Mouse (Mus musculus) brain, embryonic 14.5 days (tissue): ENCODE data around the gene Slc30a9. TPM values are rescaled to one million over a fixed set of nuclear protein-coding genes. Genes with fewer than 3 reads are reported as not detected.

Experiments
- DNase-seq: peaks from one replicate; pipeline ENCODE4 v3.0.0-alpha.2; 2011; ENCODE audit warnings: low read depth
- CTCF ChIP-seq: fragments of 200-500 bp; IDR thresholded peaks from 2 replicates; pipeline ENCODE4 v1.5.1; 2012; ENCODE audit warnings: inconsistent platforms, mild to moderate bottlenecking, moderate library complexity, borderline replicate concordance; ENCODE audit not compliant: insufficient read depth, insufficient read length; ENCODE audit errors: extremely low read depth
- POLR2A ChIP-seq: fragments of 200-500 bp; IDR thresholded peaks from 2 replicates; pipeline ENCODE4 v1.6.1; 2012; ENCODE audit warnings: mild to moderate bottlenecking, inconsistent platforms, borderline replicate concordance; ENCODE audit not compliant: poor library complexity, insufficient read depth, insufficient read length, severe bottlenecking; ENCODE audit errors: extremely low read depth
- polyA plus RNA-seq: library from polyadenylated mRNA; depleted of rRNA; stranded (reverse); fragments of >200 nt; gene quantifications from 2 replicates; pipeline ENCODE4 v1.2.3, GENCODE M21; 2012

The Slc30a9 gene
- polyA plus RNA-seq, 1 experiment, result 70.6 TPM

GRCm38 (mm10) chr5:67340811-67341210 is 34.1 kb downstream of the Slc30a9 start:
- TF ChIP-seq POLR2A (no peak), CTCF (no peak)
- no peak for DNase-seq

GRCm38 (mm10) chr5:67347060-67347459 is 40.3 kb downstream of the Slc30a9 start:
- no peak for DNase-seq
- no peak for TF ChIP-seq CTCF
- no peak for TF ChIP-seq POLR2A

- peak; percentile 13 for DNase-seq
- TF ChIP-seq POLR2A (no peak), CTCF (no peak)
Observed at GRCm38 (mm10) chr5:67348949-67349348, 42.2 kb downstream of the Slc30a9 start.

- TF ChIP-seq CTCF (no peak), POLR2A (no peak)
- DNase-seq, result no peak
Observed at GRCm38 (mm10) chr5:67362316-67362715, 55.6 kb downstream of the Slc30a9 start.

GRCm38 (mm10) chr5:67362931-67363330 is 56.2 kb downstream of the Slc30a9 start:
- no peak for TF ChIP-seq POLR2A
- no peak for TF ChIP-seq CTCF

GRCm38 (mm10) chr5:67377044-67377621 is 70.4 kb downstream of the Slc30a9 start:
- no peak for TF ChIP-seq CTCF
- TF ChIP-seq POLR2A, result no peak
- DNase-seq, result no peak

More at GRCm38 (mm10) chr5:67362931-67363330, 56.2 kb downstream of the Slc30a9 start:
- DNase-seq, result no peak

GRCm38 (mm10) chr5:67381690-67382089 is 74.9 kb downstream of the Slc30a9 start:
- TF ChIP-seq CTCF (no peak), POLR2A (no peak)
- peak; percentile 52 for DNase-seq

- DNase-seq, result no peak
- no peak for TF ChIP-seq CTCF
- no peak for TF ChIP-seq POLR2A
Observed at GRCm38 (mm10) chr5:67382556-67382955, 75.8 kb downstream of the Slc30a9 start.

- peak; percentile 74 for DNase-seq
- TF ChIP-seq POLR2A, result no peak
- TF ChIP-seq CTCF, result no peak
Observed at GRCm38 (mm10) chr5:67393951-67394350, 87.2 kb downstream of the Slc30a9 start.

GRCm38 (mm10) chr5:67395211-67395851 is 88.6 kb downstream of the Slc30a9 start:
- TF ChIP-seq POLR2A, result no peak
- no peak for TF ChIP-seq CTCF
- DNase-seq, result no peak

GRCm38 (mm10) chr5:67397186-67397585 is 90.4 kb downstream of the Slc30a9 start:
- TF ChIP-seq CTCF (no peak), POLR2A (no peak)
- DNase-seq, result no peak

GRCm38 (mm10) chr5:67399876-67400607 is 93.3 kb downstream of the Slc30a9 start:
- TF ChIP-seq POLR2A, result no peak
- no peak for TF ChIP-seq CTCF
- peak; percentile 75 for DNase-seq
